Mouse (Mus musculus): ENCODE data around the gene Cnih3. TPM values are rescaled to one million over a fixed set of nuclear protein-coding genes. Genes with fewer than 3 reads are reported as not detected.

Cnih3 gene
- polyA plus RNA-seq, 1 experiment from 2014 or later = not detected

DNA sequence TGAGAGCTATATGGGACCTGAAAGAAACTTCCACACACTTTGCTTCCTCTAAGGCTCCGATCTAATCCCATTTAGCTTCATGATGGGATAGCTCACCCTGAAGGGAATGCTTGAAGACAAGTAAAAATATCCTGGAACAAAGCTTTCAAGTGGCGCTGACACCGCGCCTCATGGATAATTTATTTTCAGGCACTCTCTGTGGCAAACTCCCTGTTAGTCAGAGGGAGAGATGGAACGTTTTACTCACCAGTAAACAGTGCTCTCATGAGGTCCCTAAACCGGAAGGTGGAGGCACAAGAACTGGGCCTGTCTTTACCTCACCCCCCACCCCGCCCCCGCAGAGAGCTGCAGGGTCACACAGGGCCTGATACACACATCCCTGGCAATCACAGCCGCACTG lies 64.4 kb downstream of the Cnih3 start:
- no peak for ATAC-seq

DNA sequence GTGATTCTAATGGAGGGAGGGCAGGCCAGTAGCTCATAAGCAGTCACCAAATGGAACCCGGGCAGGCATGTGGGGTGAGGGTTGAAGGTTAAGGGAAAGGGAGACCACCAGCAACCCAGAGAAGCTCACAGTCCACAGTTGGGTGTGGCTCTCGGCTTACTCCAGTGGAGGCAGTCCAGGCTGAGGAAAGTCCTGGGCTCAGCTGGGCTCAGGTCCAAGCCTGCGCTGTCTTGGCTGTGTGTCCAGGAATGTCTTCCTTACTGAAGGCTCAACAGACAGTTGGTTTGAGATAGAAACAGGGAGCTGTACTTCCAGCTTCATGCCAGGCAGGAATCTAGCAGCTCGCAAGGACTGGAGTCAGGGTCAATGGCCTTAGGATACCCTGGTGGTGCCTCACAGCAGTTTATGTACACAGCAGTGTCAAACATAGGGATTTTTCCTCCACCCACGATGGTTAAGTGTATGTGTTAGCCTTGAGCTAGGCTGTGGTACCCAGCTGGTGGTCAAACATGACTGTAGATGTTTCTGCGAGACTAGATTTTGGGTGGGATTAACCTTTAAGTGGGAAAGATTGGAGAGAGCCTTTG lies 65.6 kb downstream of the Cnih3 start:
- TF ChIP-seq EP300 (IDR thresholded peaks at IDR 0.05; ENCODE audit: low read depth) = no peak
- TF ChIP-seq CTCF (IDR thresholded peaks at IDR 0.05; ENCODE audit: low read depth) = no peak
- H3K27ac ChIP-seq (ENCODE audit: low read depth) = no peak overlapping the region
- H3K9me3 ChIP-seq (ENCODE audit: low read length) = no peaks in the 10 kb centered on the region
- no peaks in the 10 kb centered on the region for H3K36me3 ChIP-seq (replicated peaks; ENCODE audit: insufficient read depth, low read length)
- no peak overlapping the region for H3K4me2 ChIP-seq (ENCODE audit: low read depth, low read length)
- no peak overlapping the region for H3K4me3 ChIP-seq (ENCODE audit: low read depth, low read length)
- no peaks in the 10 kb centered on the region for H3K4me1 ChIP-seq (ENCODE audit: insufficient read depth)
- DNase-seq = peak; percentile 24
- no peak overlapping the region for H3K9ac ChIP-seq (replicated peaks)
- no peak for ATAC-seq
- 69% methylated on average over 6 of the region's 6 CpGs for WGBS (ENCODE audit: insufficient replicate concordance)
- no peaks in the 10 kb centered on the region for H3K27me3 ChIP-seq (ENCODE audit: insufficient read depth, low read length)

More for the DNA sequence above, 64.4 kb downstream of the Cnih3 start:
- Histone ChIP-seq H3K36me3 (replicated peaks; ENCODE audit: insufficient read depth, low read length) (no peaks in the 10 kb centered on the region), H3K27me3 (ENCODE audit: insufficient read depth, low read length) (no peaks in the 10 kb centered on the region), H3K4me2 (ENCODE audit: low read depth, low read length) (no peak overlapping the region), H3K27ac (ENCODE audit: low read depth) (no peak overlapping the region), H3K9ac (replicated peaks) (no peak overlapping the region), H3K4me1 (ENCODE audit: insufficient read depth) (no peaks in the 10 kb centered on the region), H3K9me3 (ENCODE audit: low read length) (no peaks in the 10 kb centered on the region), H3K4me3 (ENCODE audit: low read depth, low read length) (no peak overlapping the region)
- WGBS (ENCODE audit: insufficient replicate concordance) = 75% methylated on average over 9 of the region's 9 CpGs
- no peak for TF ChIP-seq EP300 (IDR thresholded peaks at IDR 0.05; ENCODE audit: low read depth)
- no peak for TF ChIP-seq CTCF (IDR thresholded peaks at IDR 0.05; ENCODE audit: low read depth)
- DNase-seq = no peak

DNA sequence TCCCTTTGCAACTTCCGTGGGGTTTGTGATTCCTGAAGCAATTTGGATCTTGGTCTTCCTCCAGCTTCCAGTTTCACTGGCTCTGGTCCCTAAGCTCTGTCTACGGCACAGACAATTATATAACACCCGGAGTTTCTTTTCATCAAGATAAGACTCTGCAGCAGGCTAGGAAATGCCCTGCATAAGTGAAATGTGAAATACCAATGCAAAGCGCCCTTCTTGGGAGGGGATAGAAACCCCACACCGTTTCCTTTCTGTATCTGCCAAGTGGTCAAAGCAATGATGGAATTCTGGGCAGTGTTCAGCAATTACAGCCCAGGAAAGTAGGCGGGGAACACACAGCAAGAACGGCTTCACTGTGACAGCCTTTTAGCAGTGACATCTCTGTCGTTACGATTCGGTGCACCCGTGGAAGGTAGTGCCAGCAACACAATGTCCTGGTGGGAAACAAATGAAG lies 67.7 kb downstream of the Cnih3 start:
- no peak overlapping the region for H3K9ac ChIP-seq (replicated peaks)
- H3K9me3 ChIP-seq (ENCODE audit: low read length) = no peaks in the 10 kb centered on the region
- no peak overlapping the region for H3K4me3 ChIP-seq (ENCODE audit: low read depth, low read length)
- H3K27ac ChIP-seq (ENCODE audit: low read depth) = no peak overlapping the region
- no peaks in the 10 kb centered on the region for H3K27me3 ChIP-seq (ENCODE audit: insufficient read depth, low read length)
- no peaks in the 10 kb centered on the region for H3K36me3 ChIP-seq (replicated peaks; ENCODE audit: insufficient read depth, low read length)
- WGBS (ENCODE audit: insufficient replicate concordance) = 67% methylated on average over 11 of the region's 11 CpGs
- ATAC-seq (no peak), DNase-seq (no peak)
- no peak overlapping the region for H3K4me2 ChIP-seq (ENCODE audit: low read depth, low read length)
- no peaks in the 10 kb centered on the region for H3K4me1 ChIP-seq (ENCODE audit: insufficient read depth)
- TF ChIP-seq CTCF (IDR thresholded peaks at IDR 0.05; ENCODE audit: low read depth) = no peak
- TF ChIP-seq EP300 (IDR thresholded peaks at IDR 0.05; ENCODE audit: low read depth) = no peak

DNA sequence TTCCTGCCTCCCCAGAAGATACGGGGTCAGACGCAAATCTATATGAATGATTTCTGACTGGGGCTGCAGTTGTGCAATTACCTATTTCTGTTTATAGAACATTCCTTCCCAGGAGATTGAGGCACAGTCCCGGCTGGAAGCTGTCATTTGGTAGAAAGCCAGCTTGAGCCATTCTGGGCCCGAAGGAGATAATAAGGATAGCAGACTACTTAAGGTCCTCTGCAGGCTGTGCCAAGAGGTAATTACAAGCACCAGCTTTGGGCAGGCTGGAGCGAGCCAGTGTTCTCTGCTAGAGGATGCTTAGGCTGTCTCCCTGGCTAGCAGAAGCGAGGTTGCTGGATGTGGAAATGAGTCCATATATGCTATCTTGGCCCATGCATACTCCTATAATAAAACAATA lies 70.4 kb downstream of the Cnih3 start:
- H3K4me3 ChIP-seq (ENCODE audit: low read depth, low read length) = no peak overlapping the region
- no peak overlapping the region for H3K27ac ChIP-seq (ENCODE audit: low read depth)
- no peaks in the 10 kb centered on the region for H3K36me3 ChIP-seq (replicated peaks; ENCODE audit: insufficient read depth, low read length)
- no peaks in the 10 kb centered on the region for H3K27me3 ChIP-seq (ENCODE audit: insufficient read depth, low read length)
- no peak for TF ChIP-seq EP300 (IDR thresholded peaks at IDR 0.05; ENCODE audit: low read depth)
- TF ChIP-seq CTCF (IDR thresholded peaks at IDR 0.05; ENCODE audit: low read depth) = no peak
- no peak overlapping the region for H3K9ac ChIP-seq (replicated peaks)
- H3K9me3 ChIP-seq (ENCODE audit: low read length) = no peaks in the 10 kb centered on the region
- whole genome bisulfite sequencing (ENCODE audit: insufficient replicate concordance) = 64% methylated on average over 6 of the region's 6 CpGs
- H3K4me2 ChIP-seq (ENCODE audit: low read depth, low read length) = no peak overlapping the region
- DNase-seq (no peak), ATAC-seq (no peak)
- H3K4me1 ChIP-seq (ENCODE audit: insufficient read depth) = no peaks in the 10 kb centered on the region

DNA sequence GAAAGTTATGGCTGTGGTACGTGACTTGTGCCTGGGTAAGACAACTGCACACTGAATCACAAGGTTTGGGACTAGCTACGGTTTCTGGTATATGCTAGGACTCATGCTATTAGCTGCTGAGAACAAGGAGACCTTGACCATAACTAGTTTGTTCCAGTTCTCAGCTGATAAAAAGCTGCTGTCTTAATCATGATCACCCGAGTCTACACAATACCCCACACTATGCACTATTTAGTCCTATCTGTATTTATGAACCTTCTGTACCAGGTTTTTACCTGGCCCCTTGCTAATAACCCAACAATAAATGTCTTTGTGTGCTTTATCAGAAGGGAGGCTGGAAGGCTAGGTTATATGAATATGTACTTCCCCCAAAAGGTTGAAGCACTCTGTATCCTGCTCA lies 72.5 kb downstream of the Cnih3 start:
- Histone ChIP-seq H3K4me2 (ENCODE audit: low read depth, low read length) (no peak overlapping the region), H3K9me3 (ENCODE audit: low read length) (no peaks in the 10 kb centered on the region), H3K4me1 (ENCODE audit: insufficient read depth) (no peaks in the 10 kb centered on the region), H3K36me3 (replicated peaks; ENCODE audit: insufficient read depth, low read length) (no peaks in the 10 kb centered on the region), H3K9ac (replicated peaks) (no peak overlapping the region), H3K27me3 (ENCODE audit: insufficient read depth, low read length) (no peaks in the 10 kb centered on the region), H3K27ac (ENCODE audit: low read depth) (no peak overlapping the region), H3K4me3 (ENCODE audit: low read depth, low read length) (no peak overlapping the region)
- ATAC-seq = no peak
- no peak for TF ChIP-seq CTCF (IDR thresholded peaks at IDR 0.05; ENCODE audit: low read depth)
- TF ChIP-seq EP300 (IDR thresholded peaks at IDR 0.05; ENCODE audit: low read depth) = no peak
- no peak for DNase-seq
- WGBS (ENCODE audit: insufficient replicate concordance) = 73% methylated on average over 3 of the region's 3 CpGs

DNA sequence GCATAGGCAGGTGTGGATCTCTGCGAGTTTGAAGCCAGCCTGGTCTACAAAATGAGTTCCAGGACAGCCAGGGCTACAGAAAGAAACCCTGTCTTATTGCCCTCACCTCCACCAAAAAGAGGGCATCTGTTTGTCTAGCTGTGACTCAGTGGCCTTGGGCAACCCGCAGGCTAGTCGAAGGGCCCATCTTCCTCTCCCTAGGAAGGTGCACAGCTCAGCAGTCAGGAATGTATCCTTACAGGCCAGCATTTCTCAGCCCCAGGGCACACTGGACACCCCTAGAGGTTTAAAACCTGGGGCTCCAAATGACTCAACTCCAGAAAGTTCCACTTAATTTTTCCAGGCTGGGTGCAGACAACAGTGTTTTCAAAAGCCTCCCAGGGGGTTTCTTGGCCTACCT lies 73.0 kb downstream of the Cnih3 start:
- Histone ChIP-seq H3K4me3 (ENCODE audit: low read depth, low read length) (no peak overlapping the region), H3K27me3 (ENCODE audit: insufficient read depth, low read length) (no peaks in the 10 kb centered on the region), H3K9ac (replicated peaks) (no peak overlapping the region), H3K4me2 (ENCODE audit: low read depth, low read length) (no peak overlapping the region), H3K36me3 (replicated peaks; ENCODE audit: insufficient read depth, low read length) (no peaks in the 10 kb centered on the region), H3K9me3 (ENCODE audit: low read length) (no peaks in the 10 kb centered on the region), H3K4me1 (ENCODE audit: insufficient read depth) (no peaks in the 10 kb centered on the region), H3K27ac (ENCODE audit: low read depth) (no peak overlapping the region)
- 72% methylated on average over 3 of the region's 3 CpGs for WGBS (ENCODE audit: insufficient replicate concordance)
- no peak for ATAC-seq
- DNase-seq = no peak
- TF ChIP-seq CTCF (IDR thresholded peaks at IDR 0.05; ENCODE audit: low read depth) (no peak), EP300 (IDR thresholded peaks at IDR 0.05; ENCODE audit: low read depth) (no peak)

DNA sequence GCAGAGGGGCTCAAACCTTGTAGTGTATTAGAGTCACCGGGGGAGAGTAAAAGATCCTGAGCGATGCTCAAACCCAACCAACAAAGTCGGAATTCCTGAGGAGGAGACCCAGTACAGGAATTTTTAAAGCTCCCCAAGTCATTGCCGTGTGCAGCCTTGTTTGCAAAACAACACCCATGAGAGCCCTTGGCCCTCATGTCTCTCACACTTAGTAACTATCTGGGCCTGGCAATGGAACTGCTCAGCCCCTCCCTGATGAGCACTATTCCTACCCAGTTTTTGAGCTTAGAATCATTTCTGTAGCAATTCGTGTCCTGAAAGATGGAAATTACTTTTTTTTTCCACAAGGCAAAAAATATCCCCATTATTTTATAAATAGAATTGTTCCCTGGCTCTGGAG lies 74.0 kb downstream of the Cnih3 start:
- WGBS (ENCODE audit: insufficient replicate concordance) = 76% methylated on average over 5 of the region's 5 CpGs
- no peaks in the 10 kb centered on the region for H3K36me3 ChIP-seq (replicated peaks; ENCODE audit: insufficient read depth, low read length)
- no peak overlapping the region for H3K9ac ChIP-seq (replicated peaks)
- H3K27me3 ChIP-seq (ENCODE audit: insufficient read depth, low read length) = no peaks in the 10 kb centered on the region
- no peak for ATAC-seq
- DNase-seq = no peak
- no peak overlapping the region for H3K4me3 ChIP-seq (ENCODE audit: low read depth, low read length)
- TF ChIP-seq CTCF (IDR thresholded peaks at IDR 0.05; ENCODE audit: low read depth) = no peak
- TF ChIP-seq EP300 (IDR thresholded peaks at IDR 0.05; ENCODE audit: low read depth) = no peak
- H3K27ac ChIP-seq (ENCODE audit: low read depth) = no peak overlapping the region
- H3K9me3 ChIP-seq (ENCODE audit: low read length) = no peaks in the 10 kb centered on the region
- H3K4me1 ChIP-seq (ENCODE audit: insufficient read depth) = no peaks in the 10 kb centered on the region
- H3K4me2 ChIP-seq (ENCODE audit: low read depth, low read length) = no peak overlapping the region
